Mouse (Mus musculus): Measurements from ENCODE around the gene Mesp1.

- TF ChIP-seq GATA1 (IDR thresholded peaks at IDR 0.05; ENCODE audit: borderline replicate concordance, low read length) (no peak), FLI1 (IDR thresholded peaks at IDR 0.05; ENCODE audit: low read length) (no peak)
These were observed 19.8 kb upstream of the Mesp1 start for GRCm38 (mm10) chr7:79813409-79813808.
